Mouse (Mus musculus) MEL (cell line): ENCODE measurements at regions not wholly inside any gene's neighbourhood (a gene's known extent, or its start where the extent isn't known, plus 50 kb on each side); places are given as distances from the start of the nearest gene placed in this dataset.

ENCODE experiments used
- DNase-seq: peaks from one replicate; pipeline ENCODE4 v3.0.0; 2011; ENCODE audit warnings: low read depth, low spot score
- H3K27ac ChIP-seq: 2 replicates; pipeline ENCODE4 v1.5.1; 2012; ENCODE audit warnings: low read depth, mild to moderate bottlenecking, control low read depth, low read length, moderate library complexity; ENCODE audit not compliant: control insufficient read depth
- H3K27me3 ChIP-seq, 2 experiments: fragments of 150-350 bp in 1 of 2; sonication (generic) in 1 of 2; 2 replicates each; pipeline ENCODE4 v1.6.1; 2012; ENCODE audit warnings: low read length in 2 of 2, mild to moderate bottlenecking in 2 of 2, improper control_type of control experiment in 1 of 2, moderate library complexity in 1 of 2; ENCODE audit not compliant: insufficient read depth in 2 of 2, control insufficient read depth in 1 of 2
- H3K36me3 ChIP-seq, 2 experiments: 2 replicates each; pipeline ENCODE4 v1.6.1; 2012 to 2014; ENCODE audit warnings: low read length in 2 of 2, improper control_type of control experiment in 1 of 2, inconsistent platforms in 1 of 2, mild to moderate bottlenecking in 1 of 2; ENCODE audit not compliant: insufficient read depth in 2 of 2, control insufficient read depth in 1 of 2
- H3K4me1 ChIP-seq, 2 experiments: fragments of 150-350 bp in 1 of 2; sonication (generic) in 1 of 2; 2 replicates each; pipeline ENCODE4 v1.6.1; 2012; ENCODE audit warnings: low read length in 2 of 2, improper control_type of control experiment in 1 of 2, mild to moderate bottlenecking in 1 of 2; ENCODE audit not compliant: insufficient read depth in 2 of 2, control insufficient read depth in 1 of 2
- H3K4me3 ChIP-seq, 2 experiments: fragments of 150-350 bp in 1 of 2; sonication (generic) in 1 of 2; 2 replicates each; pipeline ENCODE4 v1.5.1; 2012; ENCODE audit warnings: low read depth in 2 of 2, low read length in 2 of 2, mild to moderate bottlenecking in 2 of 2, moderate library complexity in 2 of 2, control low read depth in 1 of 2, improper control_type of control experiment in 1 of 2; ENCODE audit not compliant: control insufficient read depth in 1 of 2, insufficient read depth in 1 of 2
- H3K79me2 ChIP-seq: 2 replicates; pipeline ENCODE4 v1.6.1; 2012; ENCODE audit warnings: mild to moderate bottlenecking, low read length, moderate library complexity; ENCODE audit not compliant: control insufficient read depth, poor library complexity, insufficient read depth
- H3K9ac ChIP-seq: 2 replicates; pipeline ENCODE4 v1.6.1; 2012; ENCODE audit warnings: low read depth, mild to moderate bottlenecking, control low read depth, low read length, moderate library complexity; ENCODE audit not compliant: control insufficient read depth, poor library complexity, severe bottlenecking
- H3K9me3 ChIP-seq: fragments of 150-350 bp; sonication (generic); replicated peaks from 2 replicates; pipeline ENCODE4 v1.6.1; 2012; ENCODE audit warnings: mild to moderate bottlenecking, low read length, improper control_type of control experiment, moderate library complexity; ENCODE audit not compliant: insufficient read depth
- BHLHE40 ChIP-seq: IDR thresholded peaks from 2 replicates; pipeline ENCODE4 v1.6.1; 2012; ENCODE audit warnings: low read depth, mild to moderate bottlenecking, inconsistent platforms, low read length, improper control_type of control experiment, borderline replicate concordance
- CHD1 ChIP-seq: IDR thresholded peaks from 2 replicates; pipeline ENCODE4 v1.6.1; 2012; ENCODE audit warnings: low read depth, mild to moderate bottlenecking, inconsistent platforms, low read length, improper control_type of control experiment
- CTCF ChIP-seq, 3 experiments: IDR thresholded peaks in 2 of 3; conservative IDR thresholded peaks in 1 of 3; 2 replicates each; pipeline ENCODE4 v1.5.1; 2011 to 2012; ENCODE audit warnings: low read length in 3 of 3, low read depth in 2 of 3, mild to moderate bottlenecking in 2 of 3, improper control_type of control experiment in 1 of 3, inconsistent platforms in 1 of 3, mixed read lengths in 1 of 3, moderate library complexity in 1 of 3; ENCODE audit not compliant: control insufficient read depth in 1 of 3, insufficient read depth in 1 of 3, poor library complexity in 1 of 3, severe bottlenecking in 1 of 3
- E2F4 ChIP-seq: IDR thresholded peaks from 2 replicates; pipeline ENCODE4 v1.6.1; 2011; ENCODE audit warnings: low read depth, low read length, improper control_type of control experiment, borderline replicate concordance
- ETS1 ChIP-seq: IDR thresholded peaks from 2 replicates; pipeline ENCODE4 v1.6.1; 2012; ENCODE audit warnings: low read depth, mild to moderate bottlenecking, inconsistent platforms, low read length, improper control_type of control experiment, moderate library complexity
- GATA1 ChIP-seq: IDR thresholded peaks from 2 replicates; pipeline ENCODE4 v1.6.1; 2011; ENCODE audit warnings: low read depth, low read length, improper control_type of control experiment
- JUND ChIP-seq: IDR thresholded peaks from 2 replicates; pipeline ENCODE4 v1.6.1; 2011; ENCODE audit warnings: low read depth, mild to moderate bottlenecking, improper control_type of control experiment, low read length
- KAT2A ChIP-seq: conservative IDR thresholded peaks from 2 replicates; pipeline ENCODE4 v1.6.1; 2012; ENCODE audit warnings: low read depth, low read length, improper control_type of control experiment, inconsistent platforms
- MAFK ChIP-seq: IDR thresholded peaks from 2 replicates; pipeline ENCODE4 v1.6.1; 2011; ENCODE audit warnings: low read depth, mild to moderate bottlenecking, low read length, improper control_type of control experiment, borderline replicate concordance
- MAX ChIP-seq: IDR thresholded peaks from 2 replicates; pipeline ENCODE4 v1.6.1; 2011; ENCODE audit warnings: low read length, improper control_type of control experiment
- MAZ ChIP-seq: IDR thresholded peaks from 2 replicates; pipeline ENCODE4 v1.6.1; 2012; ENCODE audit warnings: low read depth, mild to moderate bottlenecking, inconsistent platforms, low read length, improper control_type of control experiment
- MXI1 ChIP-seq: IDR thresholded peaks from 2 replicates; pipeline ENCODE4 v1.6.1; 2011; ENCODE audit warnings: mild to moderate bottlenecking, low read depth, low read length, improper control_type of control experiment
- MYB ChIP-seq: IDR thresholded peaks from 2 replicates; pipeline ENCODE4 v1.6.1; 2011; ENCODE audit warnings: mild to moderate bottlenecking, low read depth, low read length, improper control_type of control experiment
- MYC ChIP-seq: IDR thresholded peaks from 2 replicates; pipeline ENCODE4 v1.6.1; 2011; ENCODE audit warnings: low read depth, mild to moderate bottlenecking, low read length, improper control_type of control experiment, moderate library complexity
- NRF1 ChIP-seq: IDR thresholded peaks from 2 replicates; pipeline ENCODE4 v1.6.1; 2014; ENCODE audit warnings: low read depth, mild to moderate bottlenecking, inconsistent platforms, low read length, improper control_type of control experiment, moderate library complexity; ENCODE audit not compliant: poor library complexity, insufficient read depth, severe bottlenecking
- POLR2A ChIP-seq, 2 experiments: IDR thresholded peaks; 2 replicates each; pipeline ENCODE4 v1.6.1; 2011 to 2012; ENCODE audit warnings: low read length in 2 of 2, mild to moderate bottlenecking in 2 of 2, control low read depth in 1 of 2, improper control_type of control experiment in 1 of 2, low read depth in 1 of 2, moderate library complexity in 1 of 2; ENCODE audit not compliant: control insufficient read depth in 1 of 2, insufficient read depth in 1 of 2, poor library complexity in 1 of 2
- POLR2AphosphoS2 ChIP-seq: IDR thresholded peaks from 2 replicates; pipeline ENCODE4 v1.6.1; 2011; ENCODE audit warnings: low read length, improper control_type of control experiment
- RCOR1 ChIP-seq: IDR thresholded peaks from 2 replicates; pipeline ENCODE4 v1.6.1; 2012; ENCODE audit warnings: low read depth, mild to moderate bottlenecking, inconsistent platforms, low read length, improper control_type of control experiment
- SIN3A ChIP-seq: IDR thresholded peaks from 2 replicates; pipeline ENCODE4 v1.6.1; 2012; ENCODE audit warnings: low read length, improper control_type of control experiment, inconsistent platforms
- SMC3 ChIP-seq: IDR thresholded peaks from 2 replicates; pipeline ENCODE4 v1.6.1; 2011; ENCODE audit warnings: low read depth, low read length, improper control_type of control experiment
- TAL1 ChIP-seq: IDR thresholded peaks from 2 replicates; pipeline ENCODE4 v1.6.1; 2012; ENCODE audit warnings: mild to moderate bottlenecking, inconsistent platforms, low read length, moderate library complexity, mixed read lengths
- TBP ChIP-seq: IDR thresholded peaks from 2 replicates; pipeline ENCODE4 v1.8.0; 2011; ENCODE audit warnings: low read depth, low read length, improper control_type of control experiment
- TCF12 ChIP-seq: IDR thresholded peaks from 2 replicates; pipeline ENCODE4 v1.6.1; 2014; ENCODE audit warnings: low read depth, mild to moderate bottlenecking, inconsistent platforms, low read length, improper control_type of control experiment, moderate library complexity
- USF1 ChIP-seq: IDR thresholded peaks from 2 replicates; pipeline ENCODE4 v1.6.1; 2014; ENCODE audit warnings: low read depth, mild to moderate bottlenecking, inconsistent platforms, low read length, improper control_type of control experiment, moderate library complexity
- USF2 ChIP-seq, 2 experiments: IDR thresholded peaks; 2 replicates each; pipeline ENCODE4 v1.6.1; 2011 to 2012; ENCODE audit warnings: improper control_type of control experiment in 2 of 2, low read length in 2 of 2, borderline replicate concordance in 1 of 2, inconsistent platforms in 1 of 2, low read depth in 1 of 2, mild to moderate bottlenecking in 1 of 2; ENCODE audit not compliant: insufficient read depth in 1 of 2
- ZKSCAN1 ChIP-seq: IDR thresholded peaks from 2 replicates; pipeline ENCODE4 v1.6.1; 2012; ENCODE audit warnings: low read depth, mild to moderate bottlenecking, inconsistent platforms, low read length, improper control_type of control experiment, moderate library complexity
- ZNF384 ChIP-seq: IDR thresholded peaks from 2 replicates; pipeline ENCODE4 v1.6.1; 2012; ENCODE audit warnings: low read depth, mild to moderate bottlenecking, inconsistent platforms, low read length, improper control_type of control experiment

GRCm38 (mm10) chr6:22421551-22421950 is 65.5 kb upstream of the Fam3c start:
- no peaks in the 10 kb centered on the region for H3K79me2 ChIP-seq
- no peaks in the 10 kb centered on the region; a peak in 2 of 4 replicates for H3K36me3 ChIP-seq
- no peaks in the 10 kb centered on the region for H3K27me3 ChIP-seq
- H3K9me3 ChIP-seq = no peaks in the 10 kb centered on the region
- no peak for DNase-seq
- H3K27ac ChIP-seq = no peak overlapping the region
- no peak for TF ChIP-seq E2F4
- no peak for TF ChIP-seq MAFK
- no peak for TF ChIP-seq TCF12
- no peak for TF ChIP-seq USF1
- TF ChIP-seq TBP = no peak
- no peak for TF ChIP-seq NRF1
- no peak for TF ChIP-seq ZKSCAN1
- TF ChIP-seq MYB = no peak
- TF ChIP-seq SMC3 = no peak
- TF ChIP-seq MAX = no peak
- no peak for TF ChIP-seq MYC
- no peak for TF ChIP-seq ZNF384
- no peak for TF ChIP-seq GATA1
- TF ChIP-seq ETS1 = no peak
- no peak for TF ChIP-seq CHD1
- no peak for TF ChIP-seq USF2 (IDR thresholded peaks at IDR 0.05; ENCODE audit: borderline replicate concordance in 1 of 2, insufficient read depth in 1 of 2, low read depth in 1 of 2, low read length in 2 of 2)
- H3K4me3 ChIP-seq = no peak overlapping the region
- no peak overlapping the region for H3K9ac ChIP-seq
- H3K4me1 ChIP-seq = peaks cover 2 to 5% of the 10 kb centered on the region in 2 experiments; a peak in 2 of 4 replicates

GRCm38 (mm10) chr6:22418279-22418678 is 62.2 kb upstream of the Fam3c start:
- H3K27ac ChIP-seq = no peak overlapping the region
- DNase-seq = no peak
- H3K4me1 ChIP-seq = no peaks in the 10 kb centered on the region; a peak in 2 of 4 replicates
- no peak for TF ChIP-seq GATA1
- no peak for TF ChIP-seq POLR2A (IDR thresholded peaks at IDR 0.05; ENCODE audit: control insufficient read depth in 1 of 2, insufficient read depth in 1 of 2, low read depth in 1 of 2, low read length in 2 of 2, poor library complexity in 1 of 2)
- TF ChIP-seq ETS1 = no peak
- TF ChIP-seq RCOR1 = no peak
- TF ChIP-seq MAX = no peak
- TF ChIP-seq TAL1 = no peak
- TF ChIP-seq ZKSCAN1 = no peak
- no peak for TF ChIP-seq USF1
- TF ChIP-seq SIN3A = no peak
- TF ChIP-seq KAT2A = no peak
- no peak for TF ChIP-seq POLR2AphosphoS2
- TF ChIP-seq JUND = no peak
- TF ChIP-seq ZNF384 = no peak
- TF ChIP-seq MAZ = no peak
- TF ChIP-seq MYB = no peak
- TF ChIP-seq MXI1 = no peak
- TF ChIP-seq CTCF (IDR thresholded peaks at IDR 0.05 in 2 of 3, conservative IDR thresholded peaks at IDR 0.05 in 1 of 3; ENCODE audit: control insufficient read depth in 1 of 3, insufficient read depth in 1 of 3, low read depth in 2 of 3, low read length in 3 of 3, poor library complexity in 1 of 3, severe bottlenecking in 1 of 3) = no peak
- no peak for TF ChIP-seq BHLHE40
- TF ChIP-seq TBP = no peak
- TF ChIP-seq TCF12 = no peak
- no peak overlapping the region for H3K9ac ChIP-seq
- H3K79me2 ChIP-seq = no peaks in the 10 kb centered on the region
- no peaks in the 10 kb centered on the region for H3K9me3 ChIP-seq
- H3K27me3 ChIP-seq = no peaks in the 10 kb centered on the region; a peak in 1 of 4 replicates
- no peaks in the 10 kb centered on the region for H3K36me3 ChIP-seq
- no peak overlapping the region for H3K4me3 ChIP-seq
